Mouse (Mus musculus): Measurements from ENCODE around the gene Ube2j1. TPM values are rescaled to one million over a fixed set of nuclear protein-coding genes. Genes with fewer than 3 reads are reported as not detected.
"Not testable (repeated sequence)": the region's sequence is repeated elsewhere in the genome, so short reads cannot be mapped to it uniquely, and the experiment has no call there.

Gene Ube2j1
- total RNA-seq (2021) = 100 to 1,000 TPM in 1 of 2 experiments, 10 to 100 TPM in 1; 98.5 to 104 TPM

GRCm38 (mm10) chr4:33031195-33031960 is at the start of gene Ube2j1:
Ube2j1 (plus strand) TSS chr4:33031416.
- peak; percentile 89 for DNase-seq

DNA sequence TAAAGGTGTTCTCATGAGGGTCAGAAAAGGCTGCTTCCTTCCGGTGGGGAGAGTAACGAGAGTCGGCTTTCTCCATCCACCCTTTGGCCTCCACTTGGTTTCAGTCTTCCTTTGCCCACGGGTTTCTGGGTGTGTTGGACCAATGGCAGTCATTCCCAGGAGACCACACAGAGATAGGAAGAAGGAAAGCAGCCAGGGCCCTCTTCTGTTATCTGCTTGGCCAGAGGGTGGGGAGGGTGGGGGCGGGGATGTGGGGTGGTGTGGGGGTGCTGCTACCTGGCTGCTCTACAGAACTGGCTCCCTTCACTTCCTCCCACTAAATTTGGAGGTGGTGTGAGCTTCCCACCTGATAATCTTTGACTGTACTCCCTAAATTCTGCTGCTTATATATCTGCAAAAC is 49.6 kb upstream of the Ube2j1 start:
- no peak for DNase-seq

GRCm38 (mm10) chr4:32982041-32982715 is 49.0 kb upstream of the Ube2j1 start:
- DNase-seq = no peak

DNA sequence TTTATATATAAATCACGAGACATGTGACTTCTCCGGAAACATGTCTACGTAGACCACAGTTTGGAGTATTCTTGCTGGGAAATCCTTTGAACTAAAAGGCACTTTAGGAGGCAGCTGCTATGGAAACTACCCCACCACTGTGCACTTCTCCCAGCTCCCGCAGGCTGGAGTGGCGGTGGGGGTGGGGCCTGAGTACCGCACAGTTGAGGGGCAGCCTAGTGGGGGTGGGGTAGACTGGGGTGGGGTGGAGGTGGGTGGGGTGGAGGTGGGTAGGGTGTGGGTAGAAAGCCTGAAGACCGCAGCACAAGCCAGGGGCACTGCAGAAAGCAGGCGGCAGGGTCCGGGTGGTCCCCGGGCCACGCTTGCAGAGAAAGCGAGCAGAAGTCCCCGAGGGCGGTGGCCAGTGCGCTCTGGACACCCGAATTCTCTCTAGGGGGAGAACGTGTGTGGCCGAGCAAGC is 48.5 kb upstream of the Ube2j1 start, which contains the start of gene Rragd:
Rragd (plus strand) TSS at position 322 of the 460 bp plus-strand sequence.
- DNase-seq = peak in 1 of 2 experiments; percentile 12

- DNase-seq = peak; percentile 41 to 56
Measured at GRCm38 (mm10) chr4:32983176-32984155, 47.8 kb upstream of the Ube2j1 start.

DNA sequence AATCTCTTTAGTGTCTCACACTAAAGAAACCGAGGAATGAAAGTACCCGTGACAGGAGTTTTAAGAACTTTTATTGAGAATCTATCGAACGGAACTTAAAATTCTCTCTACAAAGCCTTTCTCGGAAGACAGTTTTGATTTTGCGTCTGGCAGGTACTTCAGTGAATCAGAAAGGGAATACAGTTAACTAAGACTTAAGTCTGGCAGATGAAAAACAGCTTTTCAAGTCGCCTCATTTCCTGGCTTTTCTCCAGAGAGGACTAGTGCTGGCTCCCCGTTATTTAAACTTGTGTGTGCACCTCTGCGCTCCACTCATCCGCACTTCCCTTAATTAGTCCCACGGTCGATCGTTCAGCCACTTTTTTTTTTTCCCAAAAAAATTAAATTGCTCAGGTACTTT is 47.0 kb upstream of the Ube2j1 start:
- no peak for DNase-seq

DNA sequence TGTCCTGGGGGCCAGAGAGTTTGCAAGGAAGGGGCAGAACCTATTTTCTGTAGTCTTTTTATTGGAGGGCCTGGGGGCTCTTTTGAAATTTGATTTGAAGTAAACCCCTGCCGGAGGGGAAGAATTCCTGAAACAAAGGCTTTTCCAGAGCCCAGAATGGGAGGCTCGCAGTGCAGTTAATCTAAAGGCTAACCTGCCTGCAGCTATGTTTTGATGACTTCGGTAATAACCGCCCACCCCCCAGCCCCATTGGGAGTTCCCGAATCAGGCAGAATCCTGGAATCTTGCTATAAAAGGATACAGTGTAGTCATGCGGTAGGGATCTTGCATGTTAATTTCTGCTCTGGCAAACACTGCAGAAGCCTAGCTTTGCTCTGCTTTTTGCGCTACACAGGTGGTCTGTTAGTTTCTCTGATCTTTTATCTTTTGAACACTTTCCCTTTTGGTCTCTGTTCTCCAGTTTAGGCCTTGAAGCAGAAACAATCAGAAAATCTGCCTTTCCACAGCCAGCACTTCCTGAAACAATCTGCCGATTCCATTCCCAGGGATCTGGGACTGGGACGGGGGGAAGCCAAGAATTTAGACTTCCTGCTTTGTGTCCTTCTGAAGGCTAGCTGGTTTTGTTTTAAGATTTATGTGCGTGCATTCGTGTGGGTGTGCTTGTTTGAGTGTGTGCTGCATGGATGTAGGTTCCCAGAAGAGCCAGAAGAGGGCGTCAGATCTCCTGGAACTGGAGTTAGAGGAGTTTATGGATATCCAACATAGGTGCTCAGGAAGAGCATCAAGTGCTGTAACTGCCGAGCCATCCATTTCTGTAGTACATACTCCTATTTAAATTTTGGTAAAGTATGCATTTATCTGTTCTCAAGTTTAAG is 46.2 kb upstream of the Ube2j1 start:
- no peak for DNase-seq

DNA sequence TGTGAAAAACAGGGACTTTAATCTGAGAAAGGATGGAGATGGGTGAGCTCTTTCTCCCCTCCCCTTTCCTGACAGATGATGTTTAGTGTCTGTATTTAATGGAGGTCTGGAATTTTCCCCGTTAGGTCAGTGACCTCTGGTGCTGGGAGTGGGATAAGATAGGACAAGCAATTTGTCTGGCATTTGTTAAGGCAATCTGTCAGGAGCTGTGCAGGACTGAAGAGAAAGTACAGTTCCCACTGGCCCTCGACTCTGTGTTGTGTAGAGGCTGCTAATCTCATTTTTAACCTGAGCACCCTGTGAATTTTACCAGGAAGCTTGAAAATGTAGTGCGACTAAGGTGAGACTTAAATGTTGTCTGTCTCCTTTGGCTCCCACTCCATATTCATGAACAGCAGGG is 45.5 kb upstream of the Ube2j1 start:
- DNase-seq = no peak

GRCm38 (mm10) chr4:32987006-32987405 is 44.2 kb upstream of the Ube2j1 start:
- no peak for DNase-seq

DNA sequence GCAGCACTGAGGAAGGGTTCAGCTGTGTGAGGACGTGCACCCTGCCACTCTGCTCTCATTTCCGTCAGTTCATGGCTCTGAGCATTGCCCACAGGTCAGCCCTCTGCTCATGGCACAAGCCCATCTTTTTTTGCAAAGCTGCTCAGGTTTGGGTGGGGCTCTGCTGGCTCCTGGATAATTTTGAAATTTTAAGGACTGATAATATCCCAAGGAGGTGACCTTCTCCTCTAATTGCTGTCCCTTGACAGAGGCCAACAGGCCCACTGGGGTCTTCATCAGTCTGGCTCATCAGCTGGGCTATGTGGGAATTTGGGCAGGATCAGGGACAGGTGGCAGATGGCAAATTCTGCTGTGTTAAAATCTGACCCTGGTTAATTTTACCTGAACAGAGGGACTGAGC is 41.9 kb upstream of the Ube2j1 start:
- DNase-seq = no peak

GRCm38 (mm10) chr4:32994168-32994567 is 37.0 kb upstream of the Ube2j1 start:
- no peak for DNase-seq

DNA sequence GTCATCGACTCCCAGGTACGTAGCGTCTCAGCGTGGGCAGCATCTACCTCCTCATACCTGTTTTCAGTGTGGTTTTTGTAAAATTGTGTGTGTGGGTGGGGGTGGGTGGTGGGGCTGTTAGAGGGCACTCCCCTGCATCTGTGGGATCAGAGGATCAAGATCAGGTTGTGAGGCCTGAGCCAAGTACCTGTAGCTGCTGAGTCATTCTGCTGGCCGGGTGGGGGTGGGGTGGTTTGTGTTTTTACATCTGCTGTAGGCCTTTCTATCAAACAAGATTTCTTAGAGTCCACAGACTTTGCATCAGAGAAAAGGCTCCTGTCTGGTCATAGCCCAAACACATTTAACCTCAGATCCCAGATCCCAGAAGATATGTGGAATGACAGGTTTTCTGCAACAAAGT is 35.1 kb upstream of the Ube2j1 start:
- no peak for DNase-seq

- no peak for DNase-seq
Measured at GRCm38 (mm10) chr4:32997571-32997970, 33.6 kb upstream of the Ube2j1 start.

DNA sequence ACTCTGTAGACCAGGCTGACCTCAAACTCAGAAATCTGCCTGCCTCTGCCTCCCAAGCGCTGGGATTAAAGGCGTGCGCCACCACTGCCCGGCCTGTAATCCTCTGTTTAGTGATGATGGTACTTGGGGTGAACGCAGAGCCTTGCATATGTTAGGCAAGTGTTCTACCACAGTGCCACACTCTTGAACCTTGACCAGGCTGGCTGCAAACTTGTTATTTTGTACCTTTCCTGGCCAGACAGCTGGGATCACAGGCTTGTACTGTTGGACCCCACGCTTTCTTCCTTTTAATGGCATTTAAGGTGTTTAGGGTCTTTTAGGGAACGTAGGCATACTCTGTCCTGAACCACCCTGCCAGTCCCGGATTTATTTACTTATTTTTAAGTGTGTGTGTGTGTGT is 32.2 kb upstream of the Ube2j1 start:
- DNase-seq = no peak

- no peak for DNase-seq
Measured at GRCm38 (mm10) chr4:33002081-33002480, 29.1 kb upstream of the Ube2j1 start.

GRCm38 (mm10) chr4:33005595-33006470 is 25.4 kb upstream of the Ube2j1 start:
- DNase-seq = not testable (repeated sequence)

- DNase-seq = no peak
Measured at GRCm38 (mm10) chr4:33006844-33007243, 24.4 kb upstream of the Ube2j1 start.

DNA sequence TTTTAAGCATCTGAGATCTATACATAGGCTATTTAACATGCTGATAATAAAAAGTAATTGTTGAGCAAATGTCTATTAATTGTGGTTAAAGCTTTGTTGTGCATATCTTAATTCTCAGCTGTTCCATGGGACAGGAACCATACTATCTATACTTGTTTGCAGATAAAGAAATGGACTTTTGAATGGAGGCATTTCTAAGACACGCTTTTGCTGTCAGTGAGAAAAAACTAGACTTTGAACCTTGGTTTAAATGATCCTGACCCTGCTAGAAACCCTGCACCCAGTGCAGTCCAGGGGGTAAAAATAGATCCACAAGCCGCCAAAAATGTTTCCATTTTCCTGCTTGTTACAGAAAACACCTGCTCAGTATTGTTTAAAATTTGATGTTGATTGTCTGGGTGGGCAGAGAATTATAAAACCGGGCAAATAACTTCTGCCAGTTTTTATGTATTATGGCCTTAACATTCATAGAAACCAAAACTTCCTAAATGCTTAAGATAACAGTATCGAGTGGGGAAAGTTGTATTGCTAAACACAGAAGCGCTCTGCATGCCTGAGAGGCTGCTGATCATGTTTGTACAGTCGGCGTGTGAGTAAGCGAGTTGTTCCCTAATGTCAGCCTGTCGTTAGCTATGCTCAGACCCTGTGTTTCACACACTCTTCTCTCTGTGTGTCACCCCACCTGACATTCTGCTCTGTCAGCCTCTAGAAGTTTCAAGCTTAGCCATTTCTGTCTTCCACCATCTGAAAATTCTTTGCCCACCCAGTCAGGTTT is 23.6 kb upstream of the Ube2j1 start:
- no peak for DNase-seq

DNA sequence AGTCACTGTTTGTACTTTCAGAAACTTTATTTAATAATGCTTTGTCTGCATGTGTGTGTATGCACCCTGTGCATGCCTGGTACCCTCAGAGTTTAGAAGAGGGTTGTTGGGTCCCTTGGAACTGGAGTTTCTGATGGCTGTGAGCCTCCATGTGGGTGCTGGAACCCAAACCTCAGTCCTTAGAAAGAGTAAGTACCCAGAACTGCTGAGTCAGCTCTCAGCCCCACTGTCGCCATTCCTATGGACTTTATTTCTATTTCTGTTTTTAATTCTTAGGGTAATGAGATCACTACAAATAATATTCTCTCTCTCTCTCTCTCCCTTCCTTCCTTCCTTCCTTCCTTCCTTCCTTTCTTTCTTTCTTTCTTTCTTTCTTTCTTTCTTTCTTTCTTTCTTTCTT is 21.1 kb upstream of the Ube2j1 start:
- DNase-seq = no peak

DNA sequence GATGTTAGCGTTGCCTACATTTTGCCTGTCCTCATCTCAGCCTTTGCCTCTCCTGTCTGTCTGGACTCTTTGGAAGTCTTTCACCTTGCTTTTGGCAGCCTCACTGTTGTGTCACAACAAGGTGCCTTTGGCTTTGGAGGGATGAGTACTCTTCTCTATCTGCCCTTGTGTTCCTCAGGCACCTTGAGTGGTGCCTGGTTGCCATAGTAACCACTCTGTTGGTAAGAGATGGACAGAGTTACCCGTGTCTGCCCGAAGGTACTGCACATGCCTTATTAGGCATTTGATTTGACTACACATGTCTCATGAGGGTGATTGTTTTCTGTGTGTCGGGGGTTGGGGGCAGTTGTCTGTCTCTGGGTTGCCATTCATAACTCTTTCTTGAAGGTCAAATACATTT is 18.7 kb upstream of the Ube2j1 start:
- no peak for DNase-seq
